Mouse (Mus musculus): ENCODE results near the gene Exph5.

Exph5 gene

DNA sequence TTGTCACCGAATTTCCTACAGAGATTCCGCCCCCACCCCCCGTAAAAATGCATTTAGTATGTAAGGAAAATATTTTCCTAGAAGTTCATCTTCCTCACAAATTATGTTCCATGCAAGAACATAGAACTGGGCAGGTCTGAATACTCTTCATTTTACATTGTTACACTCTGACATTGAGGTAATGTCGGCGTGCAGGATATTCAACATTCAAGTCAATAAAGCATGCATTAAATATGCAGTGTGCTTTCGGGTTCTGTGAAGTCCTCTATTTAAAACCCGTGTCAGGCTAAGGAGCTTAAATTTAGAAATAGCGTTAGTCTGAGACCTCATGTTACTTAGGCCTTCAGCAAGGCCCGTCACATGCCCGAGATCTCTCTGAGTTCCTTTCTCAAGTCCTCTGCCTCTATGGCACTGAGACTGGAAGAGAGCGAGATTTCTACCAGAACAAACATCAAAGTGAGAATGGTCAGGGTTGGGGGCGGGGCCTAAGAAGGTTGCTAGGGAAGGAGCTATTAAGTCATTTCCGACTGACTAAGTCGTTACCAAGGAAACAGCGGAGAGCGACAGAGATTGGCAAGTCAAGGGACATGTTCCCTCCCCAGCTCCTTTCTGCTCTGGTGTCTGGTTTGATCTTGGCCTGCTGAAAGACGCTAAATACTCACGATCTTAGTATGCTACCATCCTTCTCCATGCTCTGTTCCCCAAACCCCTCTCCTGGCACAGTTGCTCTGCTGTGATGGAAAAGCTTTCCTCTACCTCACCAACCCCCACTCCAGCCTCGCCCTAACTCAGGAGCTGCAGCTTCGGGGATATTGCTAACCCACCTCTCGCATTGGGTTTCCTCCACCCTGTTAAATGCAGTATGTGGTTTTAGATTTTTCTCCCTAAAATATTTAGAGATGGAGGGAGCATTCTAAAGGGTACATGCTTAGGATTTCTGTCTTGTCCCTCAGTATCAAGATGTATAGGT, 103.6 kb downstream of the Exph5 start:
- peak; percentile 66 for DNase-seq (ENCODE audit: low spot score)

- no peak for DNase-seq (ENCODE audit: low spot score)
These were observed 107.1 kb downstream of the Exph5 start for GRCm38 (mm10) chr9:53408548-53408947.

DNA sequence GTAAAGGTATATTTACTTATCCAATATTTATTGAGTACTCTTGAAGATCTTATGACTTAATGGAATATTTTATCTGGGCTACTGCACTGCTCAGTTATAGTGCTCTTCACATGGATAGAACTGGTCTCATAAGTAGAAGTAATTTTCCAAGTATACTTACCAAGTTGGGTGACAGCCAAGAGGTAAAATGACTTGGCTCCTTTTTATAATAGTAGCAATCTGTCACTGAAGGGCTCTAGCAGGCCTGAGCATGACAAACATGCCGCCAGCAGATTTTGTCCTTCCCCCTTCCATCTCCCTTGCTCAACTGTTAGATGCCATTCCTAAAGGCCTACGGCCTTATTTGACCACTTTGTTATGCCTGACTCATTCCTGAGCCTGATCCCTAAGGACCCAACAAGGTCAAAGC, 107.5 kb downstream of the Exph5 start:
- no peak for DNase-seq (ENCODE audit: low spot score)

DNA sequence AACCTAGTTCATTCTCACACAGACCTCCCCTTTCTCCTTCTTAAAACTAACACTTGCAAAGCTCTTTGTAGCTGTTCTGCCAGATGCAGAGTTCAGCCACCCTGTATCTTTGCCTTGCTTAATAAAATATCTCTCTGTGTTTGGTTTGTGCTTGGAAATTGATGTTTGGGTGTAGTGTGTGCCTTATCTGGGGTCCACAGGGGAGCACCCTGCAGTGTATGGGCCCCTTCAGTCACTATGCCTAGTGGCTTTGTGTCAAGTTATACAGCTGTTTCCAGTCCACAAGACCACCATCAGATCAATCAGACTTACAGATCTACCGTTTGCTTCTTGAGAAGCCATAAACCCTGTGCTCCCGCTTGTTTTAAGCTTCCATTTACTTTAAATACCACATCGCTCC, 108.0 kb downstream of the Exph5 start:
- DNase-seq (ENCODE audit: low spot score) = no peak

DNA sequence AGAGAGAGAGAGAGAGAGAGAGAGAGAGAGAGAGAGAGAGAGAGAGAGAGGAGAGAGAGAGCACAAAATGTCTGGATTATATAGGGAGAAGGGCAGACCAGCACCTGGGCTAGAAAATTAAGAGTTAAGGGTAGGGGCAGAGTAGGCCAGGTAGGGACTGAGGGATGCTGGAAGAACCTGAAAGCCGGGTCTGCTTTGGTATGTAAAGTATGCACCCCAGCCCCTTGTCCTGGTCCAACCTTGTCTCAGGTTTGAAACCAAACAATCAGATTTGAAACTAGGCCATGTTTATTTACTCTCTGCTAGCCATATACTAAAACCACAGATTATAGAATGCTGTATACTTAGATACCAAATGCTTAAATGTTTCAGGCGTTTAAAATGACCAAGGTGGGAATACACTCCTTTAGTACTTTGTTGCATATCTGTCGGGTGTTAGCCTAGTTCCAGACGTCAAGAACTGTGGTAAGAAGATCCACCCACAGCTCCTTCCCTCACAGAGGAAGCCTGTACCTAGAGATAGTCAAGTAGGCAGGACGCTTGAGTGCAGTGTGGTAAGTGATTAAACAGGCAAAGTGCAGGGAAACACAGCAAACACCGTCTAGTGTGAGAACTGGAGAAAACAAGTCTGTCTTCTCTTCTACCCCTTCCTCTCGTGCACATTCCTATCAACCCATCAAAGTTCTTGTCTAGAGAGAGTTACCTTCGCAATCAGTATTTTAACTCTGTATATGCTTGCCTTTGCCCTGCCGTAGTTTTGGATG, 120.8 kb downstream of the Exph5 start:
- DNase-seq (ENCODE audit: low spot score) = no peak

- no peak for DNase-seq (ENCODE audit: low spot score)
These were observed 125.3 kb downstream of the Exph5 start for GRCm38 (mm10) chr9:53426726-53427125.

Data from ovary, postnatal 36 days (tissue).